Mouse (Mus musculus): Measurements from ENCODE around the gene Actr6. TPM values are rescaled to one million over a fixed set of nuclear protein-coding genes. Genes with fewer than 3 reads are reported as not detected.
A peak's percentile ranks its signal among the peaks of the same experiment; 100 is the strongest.

Actr6 gene
- polyA plus RNA-seq, 2 experiments = 16.0 to 34.3 TPM

GRCm38 (mm10) chr10:89748619-89749018 lies 16.5 kb upstream of the Actr6 start:
- no peak for TF ChIP-seq POLR2A (IDR thresholded peaks at IDR 0.05; ENCODE audit: borderline replicate concordance, extremely low read depth, insufficient read depth, insufficient read length)
- no peaks in the 10 kb centered on the region for H3K36me3 ChIP-seq (ENCODE audit: control insufficient read depth, insufficient read depth, low read length)
- DNase-seq (ENCODE audit: low spot score) (no peak), ATAC-seq (ENCODE audit: low FRiP score, low read depth) (no peak)
- H3K27ac ChIP-seq (replicated peaks; ENCODE audit: low read depth, low read length) = no peak overlapping the region
- no peaks in the 10 kb centered on the region for H3K9me3 ChIP-seq (ENCODE audit: control insufficient read depth, low read length)
- H3K27me3 ChIP-seq (ENCODE audit: control insufficient read depth, insufficient read depth, low read length) = no peaks in the 10 kb centered on the region
- H3K4me3 ChIP-seq (replicated peaks; ENCODE audit: low read length) = no peak overlapping the region
- H3K9ac ChIP-seq (ENCODE audit: low read depth, low read length, severe bottlenecking) = no peak overlapping the region
- 94% methylated on average over 2 of the region's 2 CpGs for WGBS
- no peak overlapping the region for H3K4me2 ChIP-seq (replicated peaks; ENCODE audit: low read depth, low read length, severe bottlenecking)
- H3K4me1 ChIP-seq (ENCODE audit: control insufficient read depth, insufficient read depth, low read length) = 0 out of 2 replicates have a peak, but pooled peaks cover 3% of the 10 kb centered on the region

- 77% methylated on average over 1 of the region's 1 CpGs for WGBS
- no peak for ATAC-seq (ENCODE audit: low FRiP score, low read depth)
These were observed 15.8 kb upstream of the Actr6 start for GRCm38 (mm10) chr10:89747911-89748310.

GRCm38 (mm10) chr10:89747221-89747905 lies 15.3 kb upstream of the Actr6 start:
- no peaks in the 10 kb centered on the region for H3K9me3 ChIP-seq (ENCODE audit: control insufficient read depth, low read length)
- no peak for TF ChIP-seq POLR2A (IDR thresholded peaks at IDR 0.05; ENCODE audit: borderline replicate concordance, extremely low read depth, insufficient read depth, insufficient read length)
- no peak overlapping the region for H3K27ac ChIP-seq (replicated peaks; ENCODE audit: low read depth, low read length)
- no peak for ATAC-seq (ENCODE audit: low FRiP score, low read depth)
- H3K4me1 ChIP-seq (ENCODE audit: control insufficient read depth, insufficient read depth, low read length) = 0 out of 2 replicates have a peak, but pooled peaks cover 3% of the 10 kb centered on the region
- no peak overlapping the region for H3K9ac ChIP-seq (ENCODE audit: low read depth, low read length, severe bottlenecking)
- no peaks in the 10 kb centered on the region for H3K36me3 ChIP-seq (ENCODE audit: control insufficient read depth, insufficient read depth, low read length)
- H3K27me3 ChIP-seq (ENCODE audit: control insufficient read depth, insufficient read depth, low read length) = no peaks in the 10 kb centered on the region
- 88% methylated on average over 8 of the region's 8 CpGs for WGBS
- DNase-seq (ENCODE audit: low spot score) = no peak
- no peak overlapping the region for H3K4me2 ChIP-seq (replicated peaks; ENCODE audit: low read depth, low read length, severe bottlenecking)
- no peak overlapping the region for H3K4me3 ChIP-seq (replicated peaks; ENCODE audit: low read length)

More at GRCm38 (mm10) chr10:89747911-89748310, 15.8 kb upstream of the Actr6 start:
- no peak overlapping the region for H3K27ac ChIP-seq (replicated peaks; ENCODE audit: low read depth, low read length)
- no peak overlapping the region for H3K4me3 ChIP-seq (replicated peaks; ENCODE audit: low read length)
- no peaks in the 10 kb centered on the region for H3K36me3 ChIP-seq (ENCODE audit: control insufficient read depth, insufficient read depth, low read length)
- TF ChIP-seq POLR2A (IDR thresholded peaks at IDR 0.05; ENCODE audit: borderline replicate concordance, extremely low read depth, insufficient read depth, insufficient read length) = no peak
- DNase-seq (ENCODE audit: low spot score) = no peak
- H3K4me1 ChIP-seq (ENCODE audit: control insufficient read depth, insufficient read depth, low read length) = 0 out of 2 replicates have a peak, but pooled peaks cover 3% of the 10 kb centered on the region
- H3K9me3 ChIP-seq (ENCODE audit: control insufficient read depth, low read length) = no peaks in the 10 kb centered on the region
- no peak overlapping the region for H3K9ac ChIP-seq (ENCODE audit: low read depth, low read length, severe bottlenecking)
- H3K4me2 ChIP-seq (replicated peaks; ENCODE audit: low read depth, low read length, severe bottlenecking) = no peak overlapping the region
- no peaks in the 10 kb centered on the region for H3K27me3 ChIP-seq (ENCODE audit: control insufficient read depth, insufficient read depth, low read length)

DNA sequence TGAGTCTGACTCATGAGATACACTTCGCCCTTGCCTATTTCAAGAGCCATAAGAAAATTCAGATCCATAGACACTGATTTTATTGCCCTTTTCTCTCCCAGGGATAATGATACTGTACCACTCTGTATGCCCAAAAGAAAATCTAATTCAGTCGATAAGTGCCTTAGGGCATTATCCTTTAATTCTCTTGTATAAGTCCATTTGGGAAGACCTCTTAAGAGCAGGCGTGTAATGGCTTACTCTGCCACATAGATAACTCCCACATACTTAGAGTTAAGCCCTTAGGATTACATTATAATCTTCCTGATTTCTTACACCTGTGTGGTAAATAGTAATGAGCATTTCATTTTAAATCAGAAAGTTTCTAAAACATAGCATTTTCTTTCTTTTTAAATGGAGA lies 14.5 kb upstream of the Actr6 start:
- no peak overlapping the region for H3K4me3 ChIP-seq (replicated peaks; ENCODE audit: low read length)
- H3K9ac ChIP-seq (ENCODE audit: low read depth, low read length, severe bottlenecking) = no peak overlapping the region
- ATAC-seq (ENCODE audit: low FRiP score, low read depth) (no peak), DNase-seq (ENCODE audit: low spot score) (no peak)
- 82% methylated on average over 3 of the region's 3 CpGs for WGBS
- H3K4me2 ChIP-seq (replicated peaks; ENCODE audit: low read depth, low read length, severe bottlenecking) = no peak overlapping the region
- no peaks in the 10 kb centered on the region for H3K36me3 ChIP-seq (ENCODE audit: control insufficient read depth, insufficient read depth, low read length)
- no peaks in the 10 kb centered on the region for H3K9me3 ChIP-seq (ENCODE audit: control insufficient read depth, low read length)
- no peak overlapping the region for H3K27ac ChIP-seq (replicated peaks; ENCODE audit: low read depth, low read length)
- H3K27me3 ChIP-seq (ENCODE audit: control insufficient read depth, insufficient read depth, low read length) = no peaks in the 10 kb centered on the region
- H3K4me1 ChIP-seq (ENCODE audit: control insufficient read depth, insufficient read depth, low read length) = 0 out of 2 replicates have a peak, but pooled peaks cover 3% of the 10 kb centered on the region
- no peak for TF ChIP-seq POLR2A (IDR thresholded peaks at IDR 0.05; ENCODE audit: borderline replicate concordance, extremely low read depth, insufficient read depth, insufficient read length)

DNA sequence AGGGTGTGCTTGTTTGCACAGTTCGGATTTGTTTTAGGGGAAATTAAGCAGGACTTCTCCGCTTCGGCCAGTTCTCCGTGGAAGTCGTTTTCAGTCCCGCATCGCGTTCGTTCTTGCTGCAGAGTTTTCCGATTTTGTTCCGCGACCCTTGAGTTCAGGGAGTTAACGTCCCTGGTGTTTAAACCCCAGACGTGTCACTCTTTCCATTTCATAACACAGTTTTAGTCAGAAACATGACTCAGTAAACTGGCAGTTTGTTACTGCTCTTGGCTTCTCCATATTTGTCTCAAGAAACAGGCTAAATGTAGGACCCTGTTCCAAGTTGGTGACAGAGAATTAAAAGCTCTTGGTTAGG lies 13.5 kb upstream of the Actr6 start:
- peak; percentile 31 for DNase-seq (ENCODE audit: low spot score)

More for the DNA sequence above, 13.5 kb upstream of the Actr6 start:
- Histone ChIP-seq H3K36me3 (ENCODE audit: control insufficient read depth, insufficient read depth, low read length) (no peaks in the 10 kb centered on the region), H3K27me3 (ENCODE audit: control insufficient read depth, insufficient read depth, low read length) (no peaks in the 10 kb centered on the region), H3K4me2 (replicated peaks; ENCODE audit: low read depth, low read length, severe bottlenecking) (peak overlapping the region; percentile 60), H3K9me3 (ENCODE audit: control insufficient read depth, low read length) (no peaks in the 10 kb centered on the region), H3K27ac (replicated peaks; ENCODE audit: low read depth, low read length) (peak overlapping the region; percentile 95), H3K4me1 (ENCODE audit: control insufficient read depth, insufficient read depth, low read length) (0 out of 2 replicates have a peak, but pooled peaks cover 3% of the 10 kb centered on the region), H3K4me3 (replicated peaks; ENCODE audit: low read length) (peak overlapping the region; percentile 94), H3K9ac (ENCODE audit: low read depth, low read length, severe bottlenecking) (peak overlapping the region; percentile 94)
- WGBS = 0% methylated on average over 14 of the region's 14 CpGs
- ATAC-seq (ENCODE audit: low FRiP score, low read depth) = no peak
- no peak for TF ChIP-seq POLR2A (IDR thresholded peaks at IDR 0.05; ENCODE audit: borderline replicate concordance, extremely low read depth, insufficient read depth, insufficient read length)
